Mouse (Mus musculus): ENCODE results near the gene Pagr1b.
A peak's percentile ranks its signal among the peaks of the same experiment; 100 is the strongest.

DNA sequence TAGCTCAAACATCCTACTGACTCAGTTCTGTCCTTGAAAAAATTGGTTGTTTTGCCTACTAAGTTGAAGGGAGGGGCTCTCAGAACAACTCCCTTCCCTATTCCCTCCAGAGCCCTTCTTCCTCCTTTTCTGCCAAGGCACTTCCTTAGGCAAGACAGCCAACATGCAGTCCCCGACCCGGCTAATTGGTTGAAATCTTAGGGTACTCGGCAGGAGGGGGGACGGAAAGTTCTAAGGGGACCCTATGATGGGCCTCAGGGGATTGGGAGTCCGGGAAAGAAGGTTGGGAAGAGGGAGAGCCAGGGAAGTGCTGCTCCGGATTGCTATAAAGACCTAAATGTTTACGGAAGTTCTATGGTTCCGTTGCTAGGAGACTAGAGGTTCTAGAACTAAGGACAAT lies 40.8 kb downstream of the Pagr1b start:
- TF ChIP-seq USF2 (IDR thresholded peaks at IDR 0.05; ENCODE audit: borderline replicate concordance in 1 of 2, insufficient read depth in 1 of 2, low read depth in 1 of 2, low read length in 2 of 2) (no peak), ZC3H11A (IDR thresholded peaks at IDR 0.05; ENCODE audit: low read depth, low read length) (0 out of 2 replicates have a peak, but pooled peaks have one; percentile 16), POLR2A (IDR thresholded peaks at IDR 0.05; ENCODE audit: control insufficient read depth in 1 of 2, insufficient read depth in 1 of 2, low read depth in 1 of 2, low read length in 2 of 2, poor library complexity in 1 of 2) (no peak; a peak in 1 of 4 replicates), UBTF (IDR thresholded peaks at IDR 0.05; ENCODE audit: borderline replicate concordance, insufficient read depth, low read depth, low read length) (no peak), TAL1 (IDR thresholded peaks at IDR 0.05; ENCODE audit: low read length) (no peak), CTCF (IDR thresholded peaks at IDR 0.05 in 2 of 3, conservative IDR thresholded peaks at IDR 0.05 in 1 of 3; ENCODE audit: control insufficient read depth in 1 of 3, insufficient read depth in 1 of 3, low read depth in 2 of 3, low read length in 3 of 3, poor library complexity in 1 of 3, severe bottlenecking in 1 of 3) (no peak)
